Mouse (Mus musculus): ENCODE results near the gene Clk3.

Gene Clk3

DNA sequence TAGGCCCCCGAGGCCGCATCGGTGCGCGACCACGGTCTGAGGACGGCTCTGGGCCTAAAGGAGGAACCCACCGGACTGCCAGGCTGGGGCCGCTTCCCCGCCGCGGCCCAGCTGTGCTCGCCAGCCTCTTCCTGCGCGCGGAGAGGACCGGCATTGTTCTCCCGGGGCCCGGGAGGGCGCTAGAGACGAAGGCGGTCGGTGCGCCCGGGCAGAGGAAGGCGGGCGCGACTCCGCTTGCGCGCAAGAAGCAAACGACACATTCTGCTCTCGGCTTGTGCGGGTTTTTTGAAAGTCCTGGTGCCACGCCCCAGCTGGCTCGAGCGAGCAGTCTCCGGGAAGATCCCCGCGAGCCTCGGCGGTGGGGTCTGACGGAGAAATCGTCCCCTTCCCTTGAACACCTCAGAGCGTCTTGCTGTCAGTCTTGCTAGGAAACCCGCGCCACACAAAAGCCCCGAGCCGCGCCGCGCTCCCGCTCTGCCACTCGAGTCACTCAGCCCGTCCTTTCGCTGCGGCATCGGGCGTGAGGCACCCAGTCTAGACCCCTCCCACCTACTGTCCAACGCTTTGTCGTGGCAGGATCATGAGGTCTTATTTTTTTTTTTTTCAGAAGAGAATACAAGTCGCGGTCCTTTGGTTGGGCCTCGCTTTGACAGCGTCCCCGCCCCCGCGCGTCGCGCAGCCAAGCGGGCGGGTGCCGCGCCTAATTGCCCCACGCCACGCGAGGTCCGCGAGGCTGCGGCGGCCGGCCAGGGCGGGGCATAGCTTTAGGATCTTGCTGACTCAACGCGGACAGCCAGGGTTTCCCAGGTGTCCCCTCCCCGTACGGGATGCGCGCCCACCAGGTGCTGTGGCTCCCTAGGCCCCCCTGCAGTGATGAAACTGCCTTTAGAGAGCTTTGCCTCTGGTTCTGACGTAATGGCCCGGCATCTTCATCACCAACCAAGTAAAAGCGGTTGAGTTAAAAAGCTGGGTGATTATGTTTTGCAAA is at the start of gene Clk3:
Gene Clk3 (minus strand): TSS at position 497 of the 988 bp plus-strand sequence.
- in situ Hi-C loops (cut with MboI, MseI) = no loop called here

- in situ Hi-C loops (cut with MboI, MseI) = no loop called here
Measured at GRCm38 (mm10) chr9:57814866-57815265, 49.2 kb upstream of the Clk3 start.

DNA sequence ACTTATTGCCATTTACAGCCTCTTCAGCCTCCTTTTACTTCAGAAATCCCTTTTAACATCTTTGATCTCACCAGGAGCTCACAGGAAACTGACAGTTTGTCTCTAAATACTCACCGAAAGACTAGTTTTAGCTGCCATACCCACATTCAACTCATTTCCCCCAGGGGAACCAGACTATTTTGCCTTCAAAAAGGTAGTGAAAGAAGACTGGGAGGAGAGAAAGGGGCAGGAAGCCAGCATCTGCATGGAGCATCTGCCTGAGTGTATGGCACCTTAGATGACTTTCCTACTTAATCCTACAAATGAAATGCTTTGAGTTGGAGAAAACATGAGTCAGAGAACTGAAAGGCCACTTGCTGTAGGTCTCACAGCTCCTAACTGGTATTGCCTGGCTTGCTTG is 48.4 kb upstream of the Clk3 start:
- in situ Hi-C loops (cut with MboI, MseI) = no loop called here

DNA sequence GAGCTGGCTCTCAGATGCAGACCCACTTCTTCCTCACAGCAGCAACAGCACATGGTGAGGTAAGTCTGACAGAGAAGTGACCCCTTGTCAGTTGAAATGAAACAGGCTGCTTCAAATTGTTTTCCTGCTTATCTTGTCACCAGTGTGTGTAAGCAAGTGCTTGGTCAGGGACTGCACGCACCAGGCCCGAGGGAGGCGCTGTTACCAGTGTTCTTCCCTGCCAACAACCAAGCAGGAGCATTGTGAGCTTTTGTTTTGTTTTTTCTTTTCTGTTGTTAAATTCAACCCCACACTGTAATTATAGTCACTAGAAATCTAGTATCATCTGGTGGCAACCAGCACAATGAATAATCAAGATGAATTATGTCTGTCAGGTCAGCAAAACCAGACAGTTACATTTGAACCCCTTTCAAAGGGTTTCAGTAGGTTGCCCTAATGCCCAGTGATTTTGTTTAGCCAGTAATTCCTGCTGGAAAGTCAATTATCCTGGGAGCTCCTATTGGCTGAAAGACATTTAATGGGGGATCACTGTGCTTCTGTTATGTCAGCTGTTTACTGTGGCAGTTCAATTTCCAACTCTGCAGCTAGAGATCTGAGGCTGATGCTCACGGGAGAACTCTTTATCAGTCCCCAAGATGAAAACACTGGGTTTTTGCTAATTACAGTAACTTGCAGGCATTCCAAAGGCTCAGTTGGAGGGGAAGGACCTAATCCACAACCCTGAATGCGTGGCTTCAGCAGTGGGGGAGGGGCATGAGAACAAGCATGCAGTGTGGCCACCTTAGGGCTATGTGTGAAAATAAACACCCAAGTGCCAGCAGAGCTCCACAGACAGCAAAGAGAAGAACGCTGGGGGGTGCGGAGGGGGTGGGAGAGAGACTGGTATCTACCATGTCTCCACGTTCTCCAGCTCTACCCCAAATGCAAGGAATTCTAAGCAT is 46.4 kb upstream of the Clk3 start:
- in situ Hi-C loops (cut with MboI, MseI) = no loop called here

DNA sequence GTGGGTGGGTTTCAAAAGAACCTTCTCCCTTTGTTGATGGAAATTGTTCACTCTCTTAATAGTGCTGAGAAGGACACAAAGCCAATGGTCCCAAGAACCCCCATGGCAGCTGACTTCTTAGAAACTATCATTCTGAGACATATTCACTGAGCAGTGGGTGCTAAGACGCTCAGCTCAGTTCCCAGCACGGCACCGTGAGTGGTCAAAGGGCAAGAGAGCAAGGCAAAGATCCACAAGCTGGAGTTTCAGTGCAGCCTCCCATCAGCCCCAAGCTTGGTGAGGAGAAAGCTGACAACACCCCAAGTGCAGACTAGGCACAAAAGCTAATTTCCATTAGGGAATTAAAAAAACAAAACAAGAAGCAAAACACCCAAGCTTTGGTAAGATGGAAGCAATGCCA is 45.0 kb upstream of the Clk3 start:
- in situ Hi-C loops (cut with MboI, MseI) = no loop called here

DNA sequence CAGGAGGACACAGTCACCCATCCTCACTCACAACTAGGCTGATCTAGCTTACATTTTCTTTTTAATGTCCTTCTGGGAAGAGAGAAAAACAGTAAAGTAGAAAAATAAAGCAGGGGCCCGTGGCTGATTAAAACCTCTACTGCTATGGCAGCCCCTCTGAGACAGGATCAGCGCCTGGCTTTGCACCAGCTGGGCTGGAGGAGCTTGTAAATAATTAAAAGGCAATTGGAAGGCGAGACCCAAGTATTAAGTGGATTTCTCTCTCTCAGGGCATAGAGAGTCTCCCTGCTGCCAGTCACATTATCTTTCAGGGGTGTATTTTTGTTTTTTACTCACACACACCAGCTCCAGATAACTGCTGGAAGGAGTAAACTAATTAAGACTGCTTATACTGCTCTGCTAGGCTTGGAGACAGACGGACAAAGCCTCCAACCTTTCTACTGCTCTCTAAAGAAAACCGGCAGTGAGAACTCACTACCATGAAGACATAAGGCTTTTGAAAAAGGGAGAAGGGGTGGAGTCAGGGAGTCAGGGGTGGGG is 43.2 kb upstream of the Clk3 start:
- in situ Hi-C loops (cut with MboI, MseI) = no loop called here

GRCm38 (mm10) chr9:57807174-57807651 is 41.6 kb upstream of the Clk3 start:
- in situ Hi-C loops (cut with MboI, MseI) = no loop called here

DNA sequence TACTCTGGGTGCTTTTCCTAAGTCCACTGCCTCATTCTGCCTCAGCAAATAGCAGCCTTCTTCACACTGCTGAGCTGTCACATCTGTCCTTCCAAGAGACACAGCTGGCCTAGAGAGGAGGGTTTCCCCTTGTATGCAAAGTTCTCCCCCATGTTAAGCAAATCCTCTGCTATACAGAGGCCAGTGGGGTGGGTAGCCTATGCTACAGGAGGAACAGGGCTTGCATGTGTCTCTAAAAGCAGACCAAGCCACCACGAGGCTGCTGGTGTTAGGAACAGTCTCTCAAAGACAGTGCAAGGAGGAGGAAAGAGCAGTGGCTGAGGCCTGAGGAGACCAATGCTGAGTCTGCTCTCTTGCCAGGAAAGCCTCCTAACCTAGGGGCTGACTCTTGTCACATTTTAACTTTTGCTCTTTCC is 40.4 kb upstream of the Clk3 start:
- in situ Hi-C loops (cut with MboI, MseI) = no loop called here

DNA sequence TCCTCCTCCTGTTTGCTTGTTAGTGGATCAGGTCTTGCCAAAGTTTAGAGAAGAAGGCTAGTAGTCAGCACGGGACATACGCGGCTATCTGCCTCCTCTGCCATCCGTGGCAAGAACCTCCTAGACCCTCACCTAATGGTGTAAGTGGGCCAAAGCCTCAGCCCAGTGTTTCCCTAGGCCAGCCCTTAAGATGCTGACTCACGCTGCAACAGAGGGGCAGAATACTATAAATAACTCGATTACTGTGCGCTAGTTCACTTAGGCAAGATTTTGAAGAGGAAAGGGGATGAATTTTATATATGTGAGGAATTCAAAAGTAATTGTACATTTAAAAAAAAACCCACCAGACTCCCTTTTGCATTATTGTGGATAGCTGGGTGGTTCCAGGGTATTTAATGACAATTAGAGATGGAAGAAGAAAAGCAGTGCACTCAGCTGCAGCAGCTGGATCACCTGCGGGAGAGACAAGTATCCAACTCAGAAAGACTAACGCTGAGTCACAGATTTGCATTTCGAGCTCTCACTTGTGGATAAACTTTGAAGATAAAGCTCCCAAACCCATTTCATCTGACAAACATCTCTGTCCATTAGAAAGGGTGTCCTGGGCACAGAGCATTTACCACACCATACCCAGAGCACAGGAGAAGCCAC is 39.6 kb upstream of the Clk3 start:
- in situ Hi-C loops (cut with MboI, MseI) = no loop called here

GRCm38 (mm10) chr9:57803839-57804238 is 38.2 kb upstream of the Clk3 start:
- in situ Hi-C loops (cut with MboI, MseI) = no loop called here

GRCm38 (mm10) chr9:57803047-57803446 is 37.4 kb upstream of the Clk3 start:
- in situ Hi-C loops (cut with MboI, MseI) = no loop called here

GRCm38 (mm10) chr9:57800325-57800975 is 34.8 kb upstream of the Clk3 start:
- in situ Hi-C loops (cut with MboI, MseI) = no loop called here

DNA sequence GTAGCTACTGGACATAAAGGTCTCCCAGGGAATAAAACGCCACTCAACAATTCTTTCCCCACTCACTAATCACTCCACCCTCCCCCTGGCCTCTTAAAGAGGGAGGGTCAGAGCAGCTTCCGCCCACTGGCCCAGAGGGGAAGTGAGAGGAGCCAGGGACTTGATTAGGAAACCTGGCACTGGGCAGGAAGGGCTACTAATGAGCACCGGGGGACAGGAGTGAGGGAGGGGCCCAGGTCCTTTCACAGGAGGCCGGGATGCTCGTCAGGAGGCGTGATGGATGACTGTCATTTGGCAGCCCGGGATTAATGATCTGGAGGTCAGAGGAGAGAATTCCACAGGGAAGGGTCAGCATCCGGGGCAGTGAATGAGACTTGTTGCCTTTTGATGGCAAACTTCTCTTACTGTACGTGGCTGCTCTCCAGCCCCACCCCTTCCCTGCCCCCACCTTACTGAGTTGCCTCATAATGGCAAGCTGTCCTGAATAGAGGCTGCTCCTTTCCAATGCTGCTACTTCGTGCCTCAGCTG is 33.1 kb upstream of the Clk3 start:
- in situ Hi-C loops (cut with MboI, MseI) = no loop called here

DNA sequence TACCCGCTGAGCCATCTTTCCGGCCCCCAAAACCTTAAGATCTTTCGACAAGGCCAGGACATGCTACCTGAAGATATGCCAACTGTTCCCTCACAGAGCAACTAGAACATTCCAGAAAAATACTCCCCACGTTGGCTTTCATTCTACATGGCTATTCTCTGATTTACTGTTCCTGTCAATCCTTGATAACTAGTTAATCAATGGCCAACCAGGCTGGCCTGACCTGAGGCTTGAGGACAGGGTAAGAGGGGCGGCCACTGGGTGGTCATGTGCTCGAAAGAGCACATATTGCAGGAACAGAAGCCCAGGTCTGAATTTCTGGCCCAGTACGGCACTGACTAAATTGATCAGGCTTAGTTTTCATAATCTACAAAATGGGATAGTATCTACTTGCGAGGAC is 31.8 kb upstream of the Clk3 start:
- in situ Hi-C loops (cut with MboI, MseI) = no loop called here

DNA sequence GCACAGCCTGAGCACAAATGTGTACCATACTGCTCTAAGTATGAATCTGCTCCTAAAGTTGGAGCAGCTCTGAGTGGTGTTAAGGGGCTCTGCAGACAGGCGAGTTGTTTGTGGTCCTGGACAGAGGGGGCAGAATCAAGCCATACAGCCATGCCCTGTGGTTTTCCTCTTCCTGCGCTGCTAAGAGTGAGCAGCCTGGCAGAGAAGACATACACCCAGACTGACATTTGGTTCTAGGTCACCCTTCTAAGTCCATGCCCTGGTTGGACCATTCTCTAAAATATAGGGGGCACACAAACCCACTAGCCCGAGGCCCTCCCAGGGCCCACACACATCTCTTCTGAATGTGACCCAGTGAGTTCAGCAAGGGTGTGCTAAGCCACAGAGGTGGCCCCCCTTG is 24.1 kb upstream of the Clk3 start:
- in situ Hi-C loops (cut with MboI, MseI) = loop anchor here (5.0 kb wide), 1 partner anchor 208 kb away; no protein-coding TSS in a partner anchor

GRCm38 (mm10) chr9:57782656-57783055 is 17.0 kb upstream of the Clk3 start:
- in situ Hi-C loops (cut with MboI, MseI) = no loop called here

DNA sequence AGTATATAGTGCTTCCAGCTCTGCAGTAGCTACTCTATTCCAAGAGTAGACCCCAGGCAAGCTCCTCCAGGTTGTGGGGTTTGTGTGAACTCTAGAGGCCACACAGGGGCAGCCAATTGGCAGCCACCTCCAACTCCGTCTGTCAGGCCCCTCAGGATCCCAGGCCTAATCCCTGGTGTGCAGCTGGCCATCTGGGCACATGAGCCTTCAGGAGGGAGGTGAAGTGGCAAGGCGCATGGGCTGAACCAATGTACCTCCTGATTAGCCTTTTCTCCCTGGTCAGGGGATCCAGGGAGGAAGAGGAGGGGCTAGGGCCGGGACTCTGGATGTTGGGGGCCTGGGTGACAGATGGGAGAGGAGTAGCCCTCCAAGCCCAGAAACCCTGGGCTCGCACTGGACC is 10.1 kb upstream of the Clk3 start:
- in situ Hi-C loops (cut with MboI, MseI) = no loop called here

DNA sequence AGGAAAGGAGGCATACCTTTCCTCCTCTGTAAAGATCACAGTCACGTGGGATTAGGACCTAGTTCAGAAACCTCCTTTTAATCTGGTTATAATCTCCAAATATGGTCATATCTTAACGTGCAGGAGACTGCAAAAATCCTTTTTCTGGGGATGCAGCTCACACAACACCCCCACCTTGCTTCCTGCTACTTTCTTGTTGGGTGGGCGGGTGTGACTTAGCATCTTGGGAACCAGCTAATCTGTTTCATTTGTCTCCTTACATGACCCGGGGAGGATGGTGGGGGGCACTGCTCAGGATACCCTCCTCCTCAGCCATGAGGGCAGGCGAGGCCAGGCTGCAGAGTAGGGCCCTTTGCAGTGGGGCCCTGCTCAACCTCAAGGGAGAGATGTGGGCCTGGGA is 9.4 kb upstream of the Clk3 start:
- in situ Hi-C loops (cut with MboI, MseI) = no loop called here

- in situ Hi-C loops (cut with MboI, MseI) = no loop called here
Measured at GRCm38 (mm10) chr9:57774168-57774567, 8.5 kb upstream of the Clk3 start.

- in situ Hi-C loops (cut with MboI, MseI) = no loop called here
Measured at GRCm38 (mm10) chr9:57773754-57774153, 8.1 kb upstream of the Clk3 start.

- in situ Hi-C loops (cut with MboI, MseI) = no loop called here
Measured at GRCm38 (mm10) chr9:57770836-57771235, 5.2 kb upstream of the Clk3 start.

Measured in T-helper 1 cell (primary cell).